Mouse (Mus musculus) erythroblast, embryonic 14.5 days (primary cell): ENCODE data around the gene Mknk1. TPM values are rescaled to one million over a fixed set of nuclear protein-coding genes. Genes with fewer than 3 reads are reported as not detected.

Experiments
- H3K27me3 ChIP-seq: 2 replicates; pipeline ENCODE4 v1.6.1; 2012; ENCODE audit warnings: inconsistent platforms; ENCODE audit not compliant: control insufficient read depth
- H3K36me3 ChIP-seq: 2 replicates; pipeline ENCODE4 v1.6.1; 2012; ENCODE audit warnings: mild to moderate bottlenecking, inconsistent platforms; ENCODE audit not compliant: control insufficient read depth
- H3K4me1 ChIP-seq: 2 replicates; pipeline ENCODE4 v1.6.1; 2012; ENCODE audit warnings: inconsistent platforms; ENCODE audit not compliant: control insufficient read depth
- H3K4me3 ChIP-seq: replicated peaks from 2 replicates; pipeline ENCODE3; 2012; ENCODE audit warnings: moderate library complexity, mild to moderate bottlenecking, inconsistent platforms
- H3K9me3 ChIP-seq: 2 replicates; pipeline ENCODE4 v1.6.1; 2012; ENCODE audit warnings: low read length, inconsistent platforms, mixed read lengths; ENCODE audit not compliant: control insufficient read depth
- GATA1 ChIP-seq: IDR thresholded peaks from 2 replicates; pipeline ENCODE4 v1.6.1; 2012; ENCODE audit warnings: low read length, inconsistent platforms, mixed read lengths
- TAL1 ChIP-seq: IDR thresholded peaks from 3 replicates; pipeline ENCODE4 v1.6.1; 2012; ENCODE audit warnings: low read length, inconsistent platforms, mixed read lengths
- polyA plus RNA-seq: library from polyadenylated mRNA; stranded (reverse); fragments of >175 nt; gene quantifications from 2 replicates; pipeline ENCODE4 v1.2.3, GENCODE M21; 2012

Mknk1 gene
- polyA plus RNA-seq, 1 experiment: 7.1 TPM

- Histone ChIP-seq H3K4me3 (no peak overlapping the region), H3K4me1 (no peaks in the 10 kb centered on the region), H3K9me3 (no peaks in the 10 kb centered on the region), H3K27me3 (no peaks in the 10 kb centered on the region), H3K36me3 (peaks cover 100% of the 10 kb centered on the region)
- TF ChIP-seq TAL1 (no peak), GATA1 (no peak)
Measured at GRCm38 (mm10) chr4:115873231-115873630, 34.2 kb downstream of the Mknk1 start.

DNA sequence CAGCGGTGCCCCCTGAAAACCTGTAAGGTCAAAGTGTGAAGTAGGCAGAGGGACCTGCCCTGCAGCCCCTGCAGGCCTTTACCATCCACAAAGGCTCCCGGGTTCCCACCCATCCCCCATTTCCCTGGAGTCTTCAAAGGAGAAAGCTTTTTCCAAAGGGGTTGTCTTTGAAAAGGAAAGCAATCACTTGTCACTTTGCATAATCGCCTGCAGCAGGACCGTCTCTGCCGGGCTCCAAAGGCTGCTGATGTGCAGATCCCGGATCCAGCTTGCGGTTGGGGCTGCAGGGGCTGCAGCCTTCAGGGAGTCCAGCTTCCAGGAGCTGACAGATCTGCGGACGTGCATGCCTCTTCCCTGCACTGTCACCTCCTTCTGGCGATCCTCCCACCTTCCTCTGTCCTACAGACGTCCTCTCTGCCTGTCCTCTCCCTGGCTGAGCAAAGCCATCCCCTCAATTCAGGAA, 39.2 kb downstream of the Mknk1 start:
- H3K4me3 ChIP-seq: no peak overlapping the region
- H3K4me1 ChIP-seq: no peaks in the 10 kb centered on the region
- no peak for TF ChIP-seq TAL1
- TF ChIP-seq GATA1: no peak
- H3K36me3 ChIP-seq: peaks cover 66% of the 10 kb centered on the region
- H3K27me3 ChIP-seq: no peaks in the 10 kb centered on the region
- no peaks in the 10 kb centered on the region for H3K9me3 ChIP-seq

DNA sequence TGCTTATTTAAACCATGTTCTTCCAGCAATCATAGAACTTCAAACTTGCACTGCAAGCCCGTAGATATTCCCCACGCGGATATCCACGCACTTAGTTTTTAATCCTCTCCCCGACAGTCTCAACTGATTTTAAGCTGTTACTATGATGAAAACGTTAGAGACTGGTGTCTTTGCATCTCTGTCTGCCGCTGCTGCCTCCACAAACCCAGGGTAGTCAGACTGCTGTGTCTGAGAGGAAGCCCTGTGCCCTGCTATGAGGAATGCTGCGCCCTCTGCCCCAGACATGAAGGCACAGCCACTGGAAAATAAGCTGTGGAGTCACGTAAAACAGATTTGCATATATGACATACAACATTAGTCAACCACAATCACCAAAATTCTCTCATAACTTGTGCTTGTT, 39.8 kb downstream of the Mknk1 start:
- no peak overlapping the region for H3K4me3 ChIP-seq
- TF ChIP-seq TAL1 (no peak), GATA1 (no peak)

DNA sequence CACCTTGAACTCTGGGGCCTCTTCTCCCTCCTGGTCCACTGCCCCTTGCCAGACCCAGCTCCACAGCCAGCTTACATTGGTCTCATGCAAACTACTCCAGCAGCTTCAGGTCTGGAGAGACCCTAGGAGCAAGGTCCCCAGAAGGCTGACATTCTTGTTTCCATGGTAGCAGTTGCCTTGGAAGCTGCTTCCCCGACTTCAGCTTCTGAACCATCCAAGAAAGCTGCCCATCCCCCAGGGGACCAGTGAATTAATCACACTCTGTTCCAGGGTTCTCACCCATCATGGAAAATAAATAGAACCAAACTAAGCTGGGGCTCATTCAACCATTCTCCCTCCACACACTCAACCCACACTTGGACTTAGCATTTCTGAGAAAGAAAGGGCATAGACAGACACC, 42.2 kb downstream of the Mknk1 start:
- Histone ChIP-seq H3K27me3 (no peaks in the 10 kb centered on the region), H3K36me3 (peaks cover 37% of the 10 kb centered on the region), H3K9me3 (no peaks in the 10 kb centered on the region), H3K4me3 (no peak overlapping the region), H3K4me1 (no peaks in the 10 kb centered on the region)
- TF ChIP-seq TAL1 (no peak), GATA1 (no peak)

More for the DNA sequence above, 39.8 kb downstream of the Mknk1 start:
- no peaks in the 10 kb centered on the region for H3K27me3 ChIP-seq
- H3K4me1 ChIP-seq: no peaks in the 10 kb centered on the region
- peaks cover 60% of the 10 kb centered on the region for H3K36me3 ChIP-seq
- H3K9me3 ChIP-seq: no peaks in the 10 kb centered on the region

- TF ChIP-seq TAL1 (no peak), GATA1 (no peak)
- H3K4me3 ChIP-seq: no peak overlapping the region
- H3K27me3 ChIP-seq: peaks cover 2% of the 10 kb centered on the region; the same call in 1 of the 2 replicates
- H3K9me3 ChIP-seq: no peaks in the 10 kb centered on the region
- H3K36me3 ChIP-seq: peaks cover 27% of the 10 kb centered on the region
- H3K4me1 ChIP-seq: no peaks in the 10 kb centered on the region
Measured at GRCm38 (mm10) chr4:115882195-115882594, 43.2 kb downstream of the Mknk1 start.

GRCm38 (mm10) chr4:115884022-115884421, 45.0 kb downstream of the Mknk1 start, which contains the start of gene Kncn:
Gene Kncn (plus strand): TSS chr4:115884400.
- no peak within 1 kb of the TSS for H3K4me3 ChIP-seq
- peaks cover 14% of the 10 kb centered on the region for H3K27me3 ChIP-seq
- H3K9me3 ChIP-seq: no peaks in the 10 kb centered on the region
- no peaks in the 10 kb centered on the region for H3K4me1 ChIP-seq
- H3K36me3 ChIP-seq: peaks cover 9% of the 10 kb centered on the region
- TF ChIP-seq TAL1: no peak
- no peak for TF ChIP-seq GATA1

DNA sequence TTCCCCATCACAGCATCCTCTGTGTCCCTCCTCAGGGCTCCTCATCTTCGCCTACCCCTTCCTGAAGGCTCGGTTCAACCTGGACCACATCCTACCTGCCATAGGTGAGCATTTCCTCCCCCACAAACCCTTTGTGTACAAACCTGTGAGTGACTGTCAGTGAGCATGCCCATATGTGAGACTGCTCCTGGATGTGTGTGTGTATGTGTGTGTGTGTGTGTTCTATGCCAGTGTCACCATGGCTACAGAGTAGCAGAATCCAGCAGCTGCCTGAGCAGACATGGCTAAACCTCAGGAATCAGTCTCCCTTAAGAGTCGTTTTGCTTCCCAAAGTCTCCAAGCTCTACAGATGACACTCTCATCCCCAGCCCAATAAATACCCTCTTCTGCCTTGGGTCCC, 46.8 kb downstream of the Mknk1 start:
- H3K36me3 ChIP-seq: no peaks in the 10 kb centered on the region
- H3K4me1 ChIP-seq: peaks cover 4% of the 10 kb centered on the region
- H3K27me3 ChIP-seq: peaks cover 32% of the 10 kb centered on the region
- TF ChIP-seq GATA1 (no peak), TAL1 (no peak)
- H3K4me3 ChIP-seq: no peak overlapping the region
- H3K9me3 ChIP-seq: no peaks in the 10 kb centered on the region

- peaks cover 42% of the 10 kb centered on the region for H3K27me3 ChIP-seq
- peaks cover 4% of the 10 kb centered on the region for H3K4me1 ChIP-seq
- no peak overlapping the region for H3K4me3 ChIP-seq
- H3K9me3 ChIP-seq: no peaks in the 10 kb centered on the region
- no peak for TF ChIP-seq TAL1
- TF ChIP-seq GATA1: no peak
- no peaks in the 10 kb centered on the region for H3K36me3 ChIP-seq
Measured at GRCm38 (mm10) chr4:115886875-115887274, 47.9 kb downstream of the Mknk1 start.

GRCm38 (mm10) chr4:115890066-115890465, 51.1 kb downstream of the Mknk1 start:
- no peak for TF ChIP-seq TAL1
- no peaks in the 10 kb centered on the region for H3K9me3 ChIP-seq
- no peak overlapping the region for H3K4me3 ChIP-seq
- peaks cover 60% of the 10 kb centered on the region for H3K27me3 ChIP-seq
- peaks cover 4% of the 10 kb centered on the region for H3K4me1 ChIP-seq
- H3K36me3 ChIP-seq: no peaks in the 10 kb centered on the region

DNA sequence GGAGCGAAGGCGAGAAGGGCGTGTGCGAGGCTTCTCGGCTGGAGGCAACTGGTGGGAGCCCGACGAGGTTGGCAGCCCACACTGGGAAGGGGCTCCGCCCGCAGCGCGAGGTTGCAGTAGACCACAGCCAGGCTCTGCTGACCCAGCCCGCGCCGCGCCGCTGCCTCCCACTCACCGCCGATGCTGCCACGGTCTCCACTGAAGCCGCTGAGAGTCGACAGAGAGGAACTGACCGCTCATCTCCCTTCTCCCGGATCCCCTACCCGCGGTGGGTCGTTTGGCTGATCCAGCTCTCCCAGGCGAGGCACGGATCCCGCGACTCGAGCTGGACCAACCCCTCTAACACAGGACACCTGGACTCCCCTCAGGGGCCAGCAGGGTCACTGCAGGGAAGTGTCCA, 51.6 kb downstream of the Mknk1 start, which contains the start of gene 6430628N08Rik:
Gene 6430628N08Rik (plus strand): TSS at position 113 of the 400 bp plus-strand sequence.
- H3K4me1 ChIP-seq: peaks cover 4% of the 10 kb centered on the region
- H3K9me3 ChIP-seq: no peaks in the 10 kb centered on the region
- peaks cover 63% of the 10 kb centered on the region for H3K27me3 ChIP-seq
- H3K36me3 ChIP-seq: no peaks in the 10 kb centered on the region
- TF ChIP-seq GATA1: no peak
- TF ChIP-seq TAL1: no peak
- H3K4me3 ChIP-seq: no peak within 1 kb of the TSS
